Mouse (Mus musculus) kidney, adult 2 months (tissue): ENCODE results near the gene Far1. TPM values are rescaled to one million over a fixed set of nuclear protein-coding genes. Genes with fewer than 3 reads are reported as not detected.
A peak's percentile ranks its signal among the peaks of the same experiment; 100 is the strongest.

Source experiments
- DNase-seq: peaks from one replicate; pipeline ENCODE4 v3.0.0; 2021
- H3K27ac ChIP-seq: fragments of 200-500 bp; 2 replicates; pipeline ENCODE4 v1.5.1; 2012; ENCODE audit warnings: low read depth, low read length, control low read depth, inconsistent platforms; ENCODE audit not compliant: insufficient read depth
- H3K27me3 ChIP-seq: fragments of 200-500 bp; replicated peaks from 2 replicates; pipeline ENCODE4 v1.6.1; 2012; ENCODE audit warnings: mild to moderate bottlenecking, moderate library complexity, low read length, inconsistent platforms; ENCODE audit not compliant: control insufficient read depth, insufficient read depth
- H3K36me3 ChIP-seq: fragments of 200-500 bp; 2 replicates; pipeline ENCODE4 v1.6.1; 2012; ENCODE audit warnings: mild to moderate bottlenecking, moderate library complexity, low read length, inconsistent platforms; ENCODE audit not compliant: control insufficient read depth, insufficient read depth
- H3K4me1 ChIP-seq: fragments of 200-500 bp; 2 replicates; pipeline ENCODE4 v1.6.1; 2011; ENCODE audit warnings: low read length; ENCODE audit not compliant: control insufficient read depth, insufficient read depth
- H3K4me3 ChIP-seq: fragments of 200-500 bp; 2 replicates; pipeline ENCODE4 v1.5.1; 2011; ENCODE audit warnings: mild to moderate bottlenecking, low read depth, low read length, control low read depth; ENCODE audit not compliant: insufficient read depth
- CTCF ChIP-seq: fragments of 200-500 bp; conservative IDR thresholded peaks from 2 replicates; pipeline ENCODE4 v1.5.1; 2011; ENCODE audit warnings: low read depth, mild to moderate bottlenecking, control low read depth, low read length, moderate library complexity, mixed read lengths; ENCODE audit not compliant: insufficient read depth, insufficient read length
- POLR2A ChIP-seq: fragments of 200-500 bp; IDR thresholded peaks from one replicate; pipeline ENCODE4 v1.6.1; 2011; ENCODE audit warnings: low read depth, low read length, control low read depth
- WGBS: fragments of 180-500 bp; shearing (Covaris S2); methylation state at CpG from one replicate; pipeline ENCODE4 v1.1.7; 2018; 5-methylcytosine and 5-hydroxymethylcytosine counted together
- polyA plus RNA-seq: library from polyadenylated mRNA; depleted of rRNA; stranded (reverse); fragments of >200 nt; gene quantifications from 2 replicates; pipeline ENCODE4 v1.2.3, GENCODE M21; 2012

Far1 gene
- polyA plus RNA-seq, 1 experiment = 28.6 TPM

- WGBS = 87% methylated on average over 1 of the region's 1 CpGs
- TF ChIP-seq POLR2A (no peak), CTCF (no peak)
- no peaks in the 10 kb centered on the region for H3K27me3 ChIP-seq
- no peaks in the 10 kb centered on the region for H3K4me1 ChIP-seq
- peaks cover 5% of the 10 kb centered on the region; the same call in 1 of the 2 replicates for H3K36me3 ChIP-seq
- H3K27ac ChIP-seq = no peak overlapping the region
- DNase-seq = no peak
- H3K4me3 ChIP-seq = no peak overlapping the region
These were observed 53.3 kb downstream of the Far1 start for GRCm38 (mm10) chr7:113566892-113567291.

GRCm38 (mm10) chr7:113571121-113571520 lies 57.5 kb downstream of the Far1 start:
- H3K27ac ChIP-seq = no peak overlapping the region
- WGBS = 58% methylated on average over 6 of the region's 6 CpGs
- peaks cover 2% of the 10 kb centered on the region; the same call in 1 of the 2 replicates for H3K36me3 ChIP-seq
- H3K4me1 ChIP-seq = no peaks in the 10 kb centered on the region
- H3K27me3 ChIP-seq = no peaks in the 10 kb centered on the region; the same call in 1 of the 2 replicates
- no peak for TF ChIP-seq POLR2A
- no peak for TF ChIP-seq CTCF
- no peak overlapping the region for H3K4me3 ChIP-seq
- DNase-seq = no peak

- H3K4me1 ChIP-seq = no peaks in the 10 kb centered on the region
- TF ChIP-seq CTCF (no peak), POLR2A (no peak)
- H3K27ac ChIP-seq = no peak overlapping the region
- peaks cover 2% of the 10 kb centered on the region; the same call in 1 of the 2 replicates for H3K36me3 ChIP-seq
- H3K4me3 ChIP-seq = no peak overlapping the region
- 72% methylated on average over 2 of the region's 2 CpGs for WGBS
- no peak for DNase-seq
- H3K27me3 ChIP-seq = no peaks in the 10 kb centered on the region; the same call in 1 of the 2 replicates
These were observed 59.1 kb downstream of the Far1 start for GRCm38 (mm10) chr7:113572741-113573140.

GRCm38 (mm10) chr7:113582111-113582510 lies 68.5 kb downstream of the Far1 start:
- Histone ChIP-seq H3K27me3 (no peaks in the 10 kb centered on the region), H3K27ac (no peak overlapping the region), H3K4me1 (no peaks in the 10 kb centered on the region; the same call in 1 of the 2 replicates), H3K4me3 (no peak overlapping the region), H3K36me3 (no peaks in the 10 kb centered on the region)
- WGBS = 91% methylated on average over 2 of the region's 2 CpGs
- no peak for TF ChIP-seq CTCF
- TF ChIP-seq POLR2A = no peak
- no peak for DNase-seq

- Histone ChIP-seq H3K4me1 (peaks cover 21% of the 10 kb centered on the region), H3K4me3 (no peak overlapping the region), H3K27me3 (no peaks in the 10 kb centered on the region), H3K36me3 (no peaks in the 10 kb centered on the region), H3K27ac (no peak overlapping the region)
- WGBS = 82% methylated on average over 2 of the region's 2 CpGs
- DNase-seq = no peak
- TF ChIP-seq CTCF (no peak), POLR2A (no peak)
These were observed 75.6 kb downstream of the Far1 start for GRCm38 (mm10) chr7:113589211-113589610.

GRCm38 (mm10) chr7:113590330-113590729 lies 76.7 kb downstream of the Far1 start:
- Histone ChIP-seq H3K27me3 (no peaks in the 10 kb centered on the region), H3K4me3 (no peak overlapping the region), H3K4me1 (peaks cover 21% of the 10 kb centered on the region), H3K36me3 (no peaks in the 10 kb centered on the region), H3K27ac (peak overlapping the region; percentile 93; the same call in 1 of the 2 replicates)
- WGBS = 36% methylated on average over 1 of the region's 1 CpGs
- no peak for TF ChIP-seq CTCF
- TF ChIP-seq POLR2A = no peak
- no peak for DNase-seq

- H3K27ac ChIP-seq = peak overlapping the region; percentile 93
- WGBS = 30% methylated on average over 1 of the region's 1 CpGs
- H3K4me3 ChIP-seq = no peak overlapping the region
- H3K4me1 ChIP-seq = peaks cover 21% of the 10 kb centered on the region
- H3K36me3 ChIP-seq = no peaks in the 10 kb centered on the region
- peak; percentile 80 for DNase-seq
- H3K27me3 ChIP-seq = no peaks in the 10 kb centered on the region
- no peak for TF ChIP-seq CTCF
- TF ChIP-seq POLR2A = no peak
These were observed 77.5 kb downstream of the Far1 start for GRCm38 (mm10) chr7:113591084-113591483.
